Mouse (Mus musculus): ENCODE results near the gene Gpbp1. TPM values are rescaled to one million over a fixed set of nuclear protein-coding genes. Genes with fewer than 3 reads are reported as not detected.
A peak's percentile ranks its signal among the peaks of the same experiment; 100 is the strongest.

Gpbp1 gene
- total RNA-seq (2021), result 10 to 100 TPM; 78.1 to 95.5 TPM
- long read RNA-seq, experiment 1, transcript Gpbp1-202 (12 exons, 3,299 nt), result major isoform, 44 of 113 reads
- long read RNA-seq, experiment 1, transcript Gpbp1-201 (13 exons, 3,694 nt), result minor isoform, 38 of 113 reads
- long read RNA-seq, experiment 1, partial matches to known transcripts, result 13 of 113 reads
- long read RNA-seq, experiment 1, other reads (novel, unspliced or antisense), result 18 of 113 reads
- long read RNA-seq, experiment 2, transcript Gpbp1-202 (12 exons, 3,299 nt), result minor isoform, 5 of 15 reads
- long read RNA-seq, experiment 2, transcript Gpbp1-201 (13 exons, 3,694 nt), result major isoform, 7 of 15 reads
- long read RNA-seq, experiment 2, partial matches to known transcripts, result 1 of 15 reads
- long read RNA-seq, experiment 2, other reads (novel, unspliced or antisense), result 2 of 15 reads

GRCm38 (mm10) chr13:111489802-111490723 is at the start of gene Gpbp1:
Gene Gpbp1, minus strand, starts transcription at chr13:111490111.
- peak; percentile 100 for DNase-seq

DNA sequence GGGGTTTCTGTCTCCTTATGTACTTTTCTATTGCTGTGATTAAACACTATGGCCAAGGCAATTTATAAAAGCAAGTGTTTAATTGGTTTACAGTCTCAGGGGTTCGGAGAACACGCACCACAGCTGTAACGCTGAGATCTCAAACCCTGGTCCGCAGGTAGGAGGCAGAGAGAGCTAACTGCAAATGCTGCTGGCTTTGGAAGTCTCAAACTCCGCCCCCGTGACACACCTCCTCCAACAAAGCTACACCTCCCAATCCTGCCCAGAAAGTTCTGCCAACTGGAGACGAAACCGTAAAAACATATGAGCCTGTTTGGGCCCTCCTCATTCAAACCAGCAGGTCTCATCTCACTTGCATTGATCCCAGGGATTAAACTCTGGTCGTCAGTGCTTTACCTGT is 47.8 kb upstream of the Gpbp1 start:
- DNase-seq, result no peak

DNA sequence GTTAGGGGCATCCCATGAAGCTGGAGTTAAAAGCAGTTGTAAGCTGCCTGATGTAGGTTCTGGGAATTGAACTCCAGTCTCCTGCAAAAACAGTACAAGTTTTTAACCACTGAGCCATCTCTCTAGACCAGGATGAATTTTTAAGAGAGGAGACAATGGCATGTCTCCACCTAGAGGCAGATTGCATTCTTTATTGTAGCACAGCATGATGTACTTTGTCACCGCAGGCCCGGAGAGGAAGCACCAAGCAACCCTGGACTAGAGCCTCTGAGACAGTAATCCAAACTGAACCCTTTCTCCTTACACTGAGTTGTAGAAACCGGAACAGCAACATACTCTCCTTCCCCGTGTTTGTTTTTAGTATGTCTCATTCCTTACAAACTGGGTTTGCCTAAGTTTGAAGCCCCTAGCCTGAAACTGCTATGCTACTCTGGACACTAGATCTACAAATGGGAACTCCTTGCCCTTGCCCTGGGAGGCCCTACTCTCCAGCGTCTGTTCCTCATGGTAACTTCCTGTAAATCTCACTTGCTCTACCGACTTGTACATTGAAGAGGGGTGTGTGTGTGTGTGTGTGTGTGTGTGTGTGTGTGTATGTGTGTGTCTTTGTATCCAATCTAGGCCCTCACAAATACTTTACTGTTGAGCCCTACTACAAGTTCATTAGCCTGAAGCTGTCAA is 46.4 kb upstream of the Gpbp1 start:
- no peak for DNase-seq

DNA sequence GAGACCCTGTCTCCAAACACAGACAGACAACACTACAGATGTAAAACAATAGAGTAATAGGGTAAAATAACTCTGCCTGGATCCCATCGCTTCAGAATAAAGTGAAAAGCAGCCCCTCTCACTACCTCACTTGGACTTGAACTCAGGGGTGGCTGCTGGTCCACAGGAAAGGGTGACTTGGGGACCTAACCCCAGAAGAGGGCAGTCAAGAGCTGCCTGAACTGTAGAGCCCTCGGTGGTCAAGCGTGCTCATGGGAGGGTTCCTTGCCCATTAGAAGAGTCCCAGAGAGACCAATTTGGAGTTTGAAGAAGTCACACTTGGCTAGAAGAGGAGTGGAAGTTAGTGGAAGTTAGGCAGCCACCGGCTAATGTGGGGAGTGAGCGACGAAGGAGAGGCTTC is 44.2 kb upstream of the Gpbp1 start:
- peak; percentile 14 to 41 for DNase-seq

GRCm38 (mm10) chr13:111532178-111532948 is 42.5 kb upstream of the Gpbp1 start:
- DNase-seq, result peak; percentile 12 to 29

DNA sequence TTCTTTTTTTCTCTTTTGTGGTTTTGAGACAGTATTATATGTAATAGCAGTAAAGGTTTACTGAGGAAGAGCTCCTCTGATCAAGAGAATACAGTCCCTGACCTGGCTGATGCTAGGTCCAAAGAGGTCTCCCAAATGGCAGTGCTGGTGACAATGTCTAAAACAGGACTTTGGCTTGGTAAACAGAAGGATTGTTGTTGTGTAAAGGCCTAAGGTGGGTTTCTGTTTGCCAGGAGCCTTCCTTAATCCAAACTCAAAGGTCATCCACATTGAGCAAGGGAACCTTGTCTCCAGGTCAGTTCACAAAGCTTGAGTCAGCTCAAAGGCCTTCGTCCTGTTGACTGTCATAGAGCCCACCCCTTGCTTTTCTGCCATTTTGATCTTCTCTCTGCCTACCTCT is 41.8 kb upstream of the Gpbp1 start:
- DNase-seq, result no peak

DNA sequence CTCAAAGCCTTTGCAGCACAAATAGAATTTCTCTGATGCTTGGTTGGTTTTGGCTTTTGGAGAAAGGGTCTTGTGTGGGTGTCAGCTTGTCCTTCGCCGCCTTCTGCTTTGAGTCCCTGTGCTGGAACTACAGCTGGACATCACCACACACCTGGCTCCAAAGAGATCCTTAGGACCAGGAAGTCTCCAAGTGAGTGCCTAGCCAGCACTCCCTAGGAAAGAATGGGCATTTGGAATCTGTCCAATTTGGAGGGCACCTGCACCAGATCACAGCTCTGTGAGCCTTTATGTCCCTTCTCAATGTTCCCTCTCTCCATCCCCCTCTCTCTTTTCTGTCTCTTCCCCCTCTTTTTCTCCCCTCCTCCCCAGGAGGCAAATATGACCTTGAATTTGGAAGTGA is 34.4 kb upstream of the Gpbp1 start:
- DNase-seq, result no peak

DNA sequence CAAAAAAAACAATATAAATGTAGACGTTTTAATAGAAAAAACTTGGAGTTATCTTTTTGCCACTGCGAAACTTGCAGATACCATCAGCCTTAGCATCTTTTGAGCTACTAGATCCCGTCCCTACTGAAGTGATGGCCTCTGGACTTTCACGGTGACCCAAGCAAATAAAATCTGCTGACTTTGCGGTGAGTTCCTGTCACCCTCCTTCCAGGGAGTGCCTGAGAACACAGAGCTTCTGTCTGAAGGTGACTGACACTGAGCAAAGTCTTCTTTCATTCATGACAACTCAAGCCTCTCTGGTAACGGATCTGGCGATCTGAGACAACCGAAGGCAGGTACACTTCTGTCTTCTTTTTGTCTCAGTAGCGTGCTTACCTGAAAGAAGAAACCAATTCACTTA is 32.4 kb upstream of the Gpbp1 start:
- no peak for DNase-seq

- DNase-seq, result no peak
Measured at GRCm38 (mm10) chr13:111520456-111520855, 30.5 kb upstream of the Gpbp1 start.

- DNase-seq, result peak; percentile 35 to 40
Measured at GRCm38 (mm10) chr13:111518332-111518731, 28.4 kb upstream of the Gpbp1 start.

GRCm38 (mm10) chr13:111516385-111517150 is 26.7 kb upstream of the Gpbp1 start:
- no peak for DNase-seq

GRCm38 (mm10) chr13:111509385-111509784 is 19.5 kb upstream of the Gpbp1 start:
- no peak for DNase-seq

GRCm38 (mm10) chr13:111508645-111509044 is 18.7 kb upstream of the Gpbp1 start:
- no peak for DNase-seq

GRCm38 (mm10) chr13:111494330-111495029 is 4.6 kb upstream of the Gpbp1 start:
- no peak for DNase-seq

DNA sequence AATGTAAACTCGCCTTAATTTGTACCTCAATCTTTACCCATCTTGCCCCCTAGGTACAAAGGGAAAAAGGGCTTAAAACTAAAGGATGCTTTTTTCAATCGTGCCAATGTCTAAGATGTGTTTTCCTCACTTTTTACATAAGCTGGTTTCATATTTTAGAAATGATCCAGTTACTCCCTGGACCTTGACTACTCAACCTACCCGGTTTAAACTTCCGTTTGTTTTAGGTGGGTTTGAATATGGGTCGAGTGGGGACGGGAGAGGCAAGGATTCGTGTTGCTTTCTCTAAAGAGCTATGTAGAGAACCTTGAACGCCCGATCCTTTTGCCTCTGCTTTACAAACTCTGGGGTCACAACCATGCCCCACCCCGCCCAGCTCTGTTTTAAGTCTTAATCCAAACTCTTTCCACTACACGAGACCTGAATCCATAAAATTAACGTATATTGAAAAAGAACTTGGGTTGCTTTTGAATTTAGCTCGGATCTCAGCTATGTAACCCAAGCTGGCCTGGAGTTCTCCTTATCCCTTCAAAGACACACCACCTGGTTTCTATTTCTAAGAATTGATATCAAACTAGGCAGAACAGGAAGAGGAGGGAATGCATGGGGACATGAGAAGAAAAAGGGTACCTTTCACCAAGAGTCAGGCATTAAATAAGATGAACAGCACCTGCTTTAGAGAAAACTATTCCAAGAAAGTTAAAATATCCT is 1.3 kb upstream of the Gpbp1 start:
- no peak for DNase-seq

GRCm38 (mm10) chr13:111489502-111489801 is 459 bp downstream of the Gpbp1 start:
- no peak for DNase-seq

- peak; percentile 59 to 64 for DNase-seq
Measured at GRCm38 (mm10) chr13:111488651-111489501, 1.0 kb downstream of the Gpbp1 start.

- DNase-seq, result no peak
Measured at GRCm38 (mm10) chr13:111477695-111478094, 12.2 kb downstream of the Gpbp1 start.
